ENCODE assay signal across 8 mouse cellular contexts in genomic region chr7:78846737-78847434, GRCm38 (mm10). TPM values are rescaled to one million over a fixed set of nuclear protein-coding genes. Genes with fewer than 3 reads are reported as not detected.
DNase-seq lines count a peak whose midpoint lies in the region; ATAC-seq and TF ChIP-seq lines count a peak whose summit lies in the region.

Det1 (minus strand) TSS chr7:78847263.

- ATAC-seq in activated CD4-positive, CD25-positive, alpha-beta regulatory T cell, adult 4 months: peak; percentile 97

- H3K9me3 ChIP-seq in megakaryocyte, embryonic 14.5 days: no peaks in the 10 kb centered on the region

- DNase-seq in gastrocnemius, adult 8-10 months (ENCODE audit: low spot score in 2 of 2): peak; percentile 82 to 83
- peak; percentile 86 for DNase-seq in hindlimb bud, embryonic 11.5 days (ENCODE audit: extremely low spot score, low read depth, low spot score)
- DNase-seq in left cerebral cortex, adult 8-10 months (ENCODE audit: low spot score in 2 of 2): peak; percentile 83 to 84
- DNase-seq in right cerebral cortex, postnatal 10 days (ENCODE audit: low spot score in 2 of 2): peak; percentile 94 to 95
- DNase-seq in urinary bladder, postnatal 25 days (ENCODE audit: low spot score): peak; percentile 88

- TF ChIP-seq POLR2A in cortical plate, adult 2 months (IDR thresholded peaks at IDR 0.05; ENCODE audit: extremely low read depth, insufficient read depth, low read length): no peak

- H3K27me3 ChIP-seq in megakaryocyte, embryonic 14.5 days (replicated peaks): no peaks in the 10 kb centered on the region

- peak within 1 kb of the TSS; percentile 56 for H3K4me3 ChIP-seq in cortical plate, adult 2 months (ENCODE audit: insufficient read depth, low read length)
- H3K4me3 ChIP-seq in megakaryocyte, embryonic 14.5 days (replicated peaks): peak within 1 kb of the TSS; percentile 96

- TF ChIP-seq CTCF in cortical plate, adult 2 months (IDR thresholded peaks at IDR 0.05; ENCODE audit: extremely low read depth, insufficient read depth, low read length): peak; percentile 70

- peaks cover 27% of the 10 kb centered on the region for H3K36me3 ChIP-seq in megakaryocyte, embryonic 14.5 days (replicated peaks; ENCODE audit: low read length)

- H3K27ac ChIP-seq in cortical plate, adult 2 months (ENCODE audit: insufficient read depth, low read length): 0 out of 2 replicates have a peak within 1 kb of the TSS, but pooled peaks have one; percentile 33

- H3K4me1 ChIP-seq in cortical plate, adult 2 months (ENCODE audit: control insufficient read depth, insufficient read depth, low read length): no peaks in the 10 kb centered on the region
- peaks cover 60% of the 10 kb centered on the region for H3K4me1 ChIP-seq in megakaryocyte, embryonic 14.5 days

RNA-seq across cellular contexts. Expression of gene Det1, which starts in this region (rescaled TPM):
- polyA plus RNA-seq in activated CD4-positive, CD25-positive, alpha-beta regulatory T cell, adult 4 months (2017; shearing (Covaris generic)): 10 to 100 TPM; 15.7 to 18.8 TPM
- 6.1 and 6.3 TPM in 2 replicates for polyA plus RNA-seq in cortical plate, adult 2 months (2012; rRNA removed)
- total RNA-seq in gastrocnemius, adult 8-10 months (2022): 10 to 100 TPM; 22.8 to 29.3 (median 23.3) TPM
- 1 to 10 TPM; 6.3 to 7.1 (median 6.4) TPM for total RNA-seq in left cerebral cortex, adult 8-10 months (2022)
- polyA plus RNA-seq in megakaryocyte, embryonic 14.5 days (2012; ENCODE audit: insufficient read depth, low replicate concordance): 1.0 and 1.9 TPM in 2 replicates

Comparison
In these comparisons a context has a peak if more than half of its experiments do, and no peak if none do; other contexts are left out.
1. Peak in every context shown above with its lines: DNase-seq, ATAC-seq, H3K4me3 ChIP-seq and H3K27ac ChIP-seq.